10 mouse cellular contexts compared by ENCODE assay signal in the genomic region with DNA sequence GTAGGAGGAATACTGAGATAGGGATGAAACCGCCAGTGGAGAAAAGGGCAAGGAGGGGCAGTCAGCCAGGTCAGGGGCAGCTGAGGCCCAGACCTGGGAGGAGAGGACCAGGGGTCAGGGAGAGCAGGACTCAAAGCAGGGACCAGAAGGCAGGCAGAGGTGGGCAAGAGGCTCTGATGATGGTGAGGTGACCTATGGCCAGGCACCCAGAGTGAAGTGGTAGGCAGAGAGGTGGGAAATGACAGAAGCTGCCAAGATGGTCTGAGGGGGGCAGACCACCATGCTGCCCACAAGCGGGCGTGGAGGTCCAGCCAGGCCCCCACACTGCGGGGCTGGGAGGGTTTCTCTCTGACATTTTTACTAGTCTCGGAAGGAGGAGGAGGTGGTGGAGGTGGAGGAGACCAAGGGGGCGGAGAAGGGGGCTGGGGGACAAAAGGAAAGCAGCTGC. TPM values are rescaled to one million over a fixed set of nuclear protein-coding genes. Genes with fewer than 3 reads are reported as not detected.
A peak's percentile ranks its signal among the peaks of the same experiment; 100 is the strongest.
DNase-seq lines count a peak whose midpoint lies in the region; ATAC-seq and TF ChIP-seq lines count a peak whose summit lies in the region.
"Had no signal": no experiment of that assay in that cellular context is flagged by ENCODE, and none has a peak within 500 bp of the region (broad histone marks: within the 10 kb centered on the region; RNA-seq: fewer than 3 reads in every experiment).

No protein-coding gene starts in this region.

- H3K4me2 ChIP-seq in forebrain, embryonic 13.5 days: no peak overlapping the region
- no peak overlapping the region for H3K4me2 ChIP-seq in forebrain, postnatal 0 days (ENCODE audit: low read depth)
- H3K4me2 ChIP-seq in neural tube, embryonic 11.5 days (ENCODE audit: low read depth): 0 out of 2 replicates have a peak overlapping the region, but pooled peaks have one; percentile 12
- H3K4me2 ChIP-seq in neural tube, embryonic 15.5 days: no peak overlapping the region
- H3K4me2 ChIP-seq in heart, postnatal 0 days (ENCODE audit: low read depth, low read length): no peak overlapping the region
- H3K4me2 ChIP-seq in neural tube, embryonic 13.5 days: no peak overlapping the region

- no peaks in the 10 kb centered on the region for H3K27me3 ChIP-seq in forebrain, embryonic 13.5 days
- no peaks in the 10 kb centered on the region for H3K27me3 ChIP-seq in forebrain, postnatal 0 days (ENCODE audit: insufficient read depth, low read length)
- no peaks in the 10 kb centered on the region for H3K27me3 ChIP-seq in neural tube, embryonic 11.5 days (ENCODE audit: control insufficient read depth, insufficient read depth, low read length)
- H3K27me3 ChIP-seq in neural tube, embryonic 15.5 days (replicated peaks): no peaks in the 10 kb centered on the region
- H3K27me3 ChIP-seq in heart, postnatal 0 days (ENCODE audit: control insufficient read depth, insufficient read depth, low read length): no peaks in the 10 kb centered on the region
- H3K27me3 ChIP-seq in neural tube, embryonic 13.5 days: no peaks in the 10 kb centered on the region

- ATAC-seq in forebrain, embryonic 13.5 days: no peak
- ATAC-seq in forebrain, postnatal 0 days: no peak
- ATAC-seq in neural tube, embryonic 11.5 days (ENCODE audit: insufficient read depth, low FRiP score, low TSS enrichment): no peak
- ATAC-seq in neural tube, embryonic 15.5 days (ENCODE audit: low FRiP score): no peak
- peak; percentile 11; the same call in 1 of the 2 replicates for ATAC-seq in heart, postnatal 0 days (ENCODE audit: insufficient read depth, low read depth)
- ATAC-seq in neural tube, embryonic 13.5 days (ENCODE audit: low read depth): no peak

- H3K9me3 ChIP-seq in forebrain, embryonic 13.5 days (replicated peaks): no peaks in the 10 kb centered on the region
- H3K9me3 ChIP-seq in forebrain, postnatal 0 days (ENCODE audit: low read length): no peaks in the 10 kb centered on the region
- H3K9me3 ChIP-seq in neural tube, embryonic 11.5 days (ENCODE audit: control insufficient read depth, low read length): no peaks in the 10 kb centered on the region
- no peaks in the 10 kb centered on the region for H3K9me3 ChIP-seq in neural tube, embryonic 15.5 days (replicated peaks)
- H3K9me3 ChIP-seq in heart, postnatal 0 days (replicated peaks; ENCODE audit: control insufficient read depth, low read length): no peaks in the 10 kb centered on the region
- H3K9me3 ChIP-seq in neural tube, embryonic 13.5 days: no peaks in the 10 kb centered on the region

- H3K27ac ChIP-seq in forebrain, embryonic 13.5 days: no peak overlapping the region
- H3K27ac ChIP-seq in forebrain, postnatal 0 days (ENCODE audit: low read depth, low read length): no peak overlapping the region
- peak overlapping the region; percentile 64; the same call in 1 of the 2 replicates for H3K27ac ChIP-seq in neural tube, embryonic 11.5 days (ENCODE audit: low read depth, low read length)
- no peak overlapping the region for H3K27ac ChIP-seq in neural tube, embryonic 15.5 days (replicated peaks)
- H3K27ac ChIP-seq in heart, postnatal 0 days (ENCODE audit: low read depth): peak overlapping the region; percentile 68
- 0 out of 2 replicates have a peak overlapping the region, but pooled peaks have one; percentile 28 for H3K27ac ChIP-seq in neural tube, embryonic 13.5 days (replicated peaks)

- no peak overlapping the region for H3K4me3 ChIP-seq in forebrain, embryonic 13.5 days
- H3K4me3 ChIP-seq in forebrain, postnatal 0 days (ENCODE audit: low read depth, low read length): no peak overlapping the region
- H3K4me3 ChIP-seq in neural tube, embryonic 11.5 days (ENCODE audit: low read depth, low read length): no peak overlapping the region
- H3K4me3 ChIP-seq in neural tube, embryonic 15.5 days (replicated peaks): no peak overlapping the region
- no peak overlapping the region for H3K4me3 ChIP-seq in heart, postnatal 0 days (ENCODE audit: low read depth, low read length)
- no peak overlapping the region for H3K4me3 ChIP-seq in neural tube, embryonic 13.5 days

- peak overlapping the region; percentile 14; the same call in 1 of the 2 replicates for H3K9ac ChIP-seq in forebrain, embryonic 13.5 days
- no peak overlapping the region for H3K9ac ChIP-seq in forebrain, postnatal 0 days
- peak overlapping the region; percentile 44 for H3K9ac ChIP-seq in neural tube, embryonic 11.5 days (ENCODE audit: low read length)
- no peak overlapping the region for H3K9ac ChIP-seq in neural tube, embryonic 15.5 days (replicated peaks)
- peak overlapping the region; percentile 46 for H3K9ac ChIP-seq in heart, postnatal 0 days (replicated peaks; ENCODE audit: low read depth, low read length)
- 0 out of 2 replicates have a peak overlapping the region, but pooled peaks have one; percentile 41 for H3K9ac ChIP-seq in neural tube, embryonic 13.5 days

- no peak for DNase-seq in forebrain, postnatal 0 days
- DNase-seq in neural tube, embryonic 11.5 days (ENCODE audit: low spot score): no peak
- no peak for DNase-seq in heart, postnatal 0 days (ENCODE audit: low spot score)
- DNase-seq in cerebellum, postnatal 4 days (ENCODE audit: low spot score in 2 of 2): no peak
- DNase-seq in left cerebral cortex, adult 9 months (ENCODE audit: low spot score in 2 of 2): no peak

- no peak for TF ChIP-seq EP300 in heart, postnatal 0 days (IDR thresholded peaks at IDR 0.05; ENCODE audit: low read depth)

- 38% methylated on average over 6 of the region's 6 CpGs for WGBS in forebrain, embryonic 13.5 days
- WGBS in forebrain, postnatal 0 days: 48% methylated on average over 6 of the region's 6 CpGs
- WGBS in neural tube, embryonic 11.5 days: 20% methylated on average over 6 of the region's 6 CpGs
- 33% methylated on average over 6 of the region's 6 CpGs for WGBS in neural tube, embryonic 15.5 days
- WGBS in heart, postnatal 0 days: 60% methylated on average over 6 of the region's 6 CpGs
- 25% methylated on average over 6 of the region's 6 CpGs for WGBS in neural tube, embryonic 13.5 days

- H3K36me3 ChIP-seq in forebrain, embryonic 13.5 days (ENCODE audit: poor library complexity, severe bottlenecking): no peaks in the 10 kb centered on the region
- H3K36me3 ChIP-seq in forebrain, postnatal 0 days (ENCODE audit: insufficient read depth): no peaks in the 10 kb centered on the region
- no peaks in the 10 kb centered on the region for H3K36me3 ChIP-seq in neural tube, embryonic 11.5 days (ENCODE audit: control insufficient read depth, insufficient read depth, low read length)
- no peaks in the 10 kb centered on the region for H3K36me3 ChIP-seq in neural tube, embryonic 15.5 days
- H3K36me3 ChIP-seq in heart, postnatal 0 days (replicated peaks; ENCODE audit: control insufficient read depth, insufficient read depth, low read length): no peaks in the 10 kb centered on the region
- no peaks in the 10 kb centered on the region for H3K36me3 ChIP-seq in neural tube, embryonic 13.5 days

- TF ChIP-seq CTCF in forebrain, postnatal 0 days (IDR thresholded peaks at IDR 0.05; ENCODE audit: low read depth): no peak
- TF ChIP-seq CTCF in heart, postnatal 0 days (IDR thresholded peaks at IDR 0.05; ENCODE audit: low read depth): no peak

- H3K4me1 ChIP-seq in forebrain, embryonic 13.5 days: peaks cover 23% of the 10 kb centered on the region
- H3K4me1 ChIP-seq in forebrain, postnatal 0 days (ENCODE audit: insufficient read depth): no peaks in the 10 kb centered on the region
- H3K4me1 ChIP-seq in neural tube, embryonic 11.5 days (ENCODE audit: control insufficient read depth, insufficient read depth, low read length): peaks cover 12% of the 10 kb centered on the region
- peaks cover 15% of the 10 kb centered on the region; the same call in 1 of the 2 replicates for H3K4me1 ChIP-seq in neural tube, embryonic 15.5 days
- peaks cover 26% of the 10 kb centered on the region for H3K4me1 ChIP-seq in heart, postnatal 0 days (ENCODE audit: control insufficient read depth, insufficient read depth)
- peaks cover 32% of the 10 kb centered on the region for H3K4me1 ChIP-seq in neural tube, embryonic 13.5 days (replicated peaks)

RNA-seq across cellular contexts. Expression of a gene that starts 10.8 kb away (rescaled TPM):
- polyA plus RNA-seq in forebrain, embryonic 13.5 days (2015; fragmentation: Nextera tagmentation; extraction: Ambion mirVana): 4.2 TPM in 2 replicates
- total RNA-seq in forebrain, postnatal 0 days (2014; rRNA removed): 5.7 and 7.9 TPM in 2 replicates
- polyA plus RNA-seq in forebrain, postnatal 0 days (2015; fragmentation: Nextera tagmentation; extraction: Ambion mirVana): 5.5 and 6.4 TPM in 2 replicates
- polyA plus RNA-seq in neural tube, embryonic 11.5 days (2014; fragmentation: Nextera tagmentation; extraction: Ambion mirVana): 15.1 and 21.0 TPM in 2 replicates
- polyA plus RNA-seq in neural tube, embryonic 15.5 days (2015; fragmentation: Nextera tagmentation; extraction: Ambion mirVana): 6.9 and 58.6 TPM in 2 replicates
- 20.8 and 84.4 TPM in 2 replicates for total RNA-seq in heart, postnatal 0 days (2014; rRNA removed; ENCODE audit: low replicate concordance)
- polyA plus RNA-seq in heart, postnatal 0 days (2015; fragmentation: Nextera tagmentation; extraction: Ambion mirVana): 47.7 and 53.1 TPM in 2 replicates
- 9.3 and 15.8 TPM in 2 replicates for polyA plus RNA-seq in neural tube, embryonic 13.5 days (2015; fragmentation: Nextera tagmentation; extraction: Ambion mirVana)

RNA-seq across cellular contexts. Expression of a gene that starts 27.2 kb away (rescaled TPM):
- polyA plus RNA-seq in forebrain, embryonic 13.5 days (2015; fragmentation: Nextera tagmentation; extraction: Ambion mirVana): 0.28 and 0.77 TPM in 2 replicates
- total RNA-seq in forebrain, postnatal 0 days (2014; rRNA removed): 1.2 and 1.6 TPM in 2 replicates
- 1.2 and 1.4 TPM in 2 replicates for polyA plus RNA-seq in forebrain, postnatal 0 days (2015; fragmentation: Nextera tagmentation; extraction: Ambion mirVana)
- polyA plus RNA-seq in neural tube, embryonic 11.5 days (2014; fragmentation: Nextera tagmentation; extraction: Ambion mirVana): 6.5 and 9.2 TPM in 2 replicates
- polyA plus RNA-seq in neural tube, embryonic 15.5 days (2015; fragmentation: Nextera tagmentation; extraction: Ambion mirVana): 14.9 and 26.9 TPM in 2 replicates
- total RNA-seq in heart, postnatal 0 days (2014; rRNA removed; ENCODE audit: low replicate concordance): 0.73 and 11.0 TPM in 2 replicates
- 2.5 and 3.2 TPM in 2 replicates for polyA plus RNA-seq in heart, postnatal 0 days (2015; fragmentation: Nextera tagmentation; extraction: Ambion mirVana)
- 2.4 and 8.4 TPM in 2 replicates for polyA plus RNA-seq in neural tube, embryonic 13.5 days (2015; fragmentation: Nextera tagmentation; extraction: Ambion mirVana)
- polyA plus RNA-seq: macrophage had no signal

RNA-seq across cellular contexts. Expression of a gene that starts 29.8 kb away (rescaled TPM):
- polyA plus RNA-seq in forebrain, embryonic 13.5 days (2015; fragmentation: Nextera tagmentation; extraction: Ambion mirVana): 0.61 TPM in 1 of 2 replicates, not detected in the other
- 0.33 and 2.8 TPM in 2 replicates for total RNA-seq in forebrain, postnatal 0 days (2014; rRNA removed)
- polyA plus RNA-seq in forebrain, postnatal 0 days (2015; fragmentation: Nextera tagmentation; extraction: Ambion mirVana): 0.21 and 1.5 TPM in 2 replicates
- polyA plus RNA-seq in neural tube, embryonic 11.5 days (2014; fragmentation: Nextera tagmentation; extraction: Ambion mirVana): 2.1 and 3.5 TPM in 2 replicates
- 16.4 and 24.8 TPM in 2 replicates for polyA plus RNA-seq in neural tube, embryonic 15.5 days (2015; fragmentation: Nextera tagmentation; extraction: Ambion mirVana)
- not detected in 2 replicates for total RNA-seq in heart, postnatal 0 days (2014; rRNA removed; ENCODE audit: low replicate concordance)
- 8.9 and 9.9 TPM in 2 replicates for polyA plus RNA-seq in heart, postnatal 0 days (2015; fragmentation: Nextera tagmentation; extraction: Ambion mirVana)
- 2.2 and 8.9 TPM in 2 replicates for polyA plus RNA-seq in neural tube, embryonic 13.5 days (2015; fragmentation: Nextera tagmentation; extraction: Ambion mirVana)

RNA-seq across cellular contexts. Expression of a gene that starts 36.8 kb away (rescaled TPM):
- not detected in 2 replicates for polyA plus RNA-seq in forebrain, embryonic 13.5 days (2015; fragmentation: Nextera tagmentation; extraction: Ambion mirVana)
- total RNA-seq in forebrain, postnatal 0 days (2014; rRNA removed): not detected in 2 replicates
- not detected in 2 replicates for polyA plus RNA-seq in forebrain, postnatal 0 days (2015; fragmentation: Nextera tagmentation; extraction: Ambion mirVana)
- not detected in 2 replicates for polyA plus RNA-seq in neural tube, embryonic 11.5 days (2014; fragmentation: Nextera tagmentation; extraction: Ambion mirVana)
- polyA plus RNA-seq in neural tube, embryonic 15.5 days (2015; fragmentation: Nextera tagmentation; extraction: Ambion mirVana): 0.14 TPM in 1 of 2 replicates, not detected in the other
- total RNA-seq in heart, postnatal 0 days (2014; rRNA removed; ENCODE audit: low replicate concordance): 18.0 TPM in 1 of 2 replicates, not detected in the other
- 0.10 TPM in 1 of 2 replicates, not detected in the other for polyA plus RNA-seq in heart, postnatal 0 days (2015; fragmentation: Nextera tagmentation; extraction: Ambion mirVana)
- polyA plus RNA-seq in neural tube, embryonic 13.5 days (2015; fragmentation: Nextera tagmentation; extraction: Ambion mirVana): 0.39 TPM in 1 of 2 replicates, not detected in the other
- polyA plus RNA-seq: cortical plate, adult 2 months had no signal

Comparison
In these comparisons a context has a peak if more than half of its experiments do, and no peak if none do; other contexts are left out.
1. H3K27ac ChIP-seq: peak in neural tube, embryonic 11.5 days (single experiment), heart, postnatal 0 days (single experiment) and neural tube, embryonic 13.5 days (single experiment); none in forebrain, embryonic 13.5 days (single experiment), forebrain, postnatal 0 days (single experiment) and neural tube, embryonic 15.5 days (single experiment).
2. H3K9ac ChIP-seq: peak in forebrain, embryonic 13.5 days (single experiment), neural tube, embryonic 11.5 days (single experiment), heart, postnatal 0 days (single experiment) and neural tube, embryonic 13.5 days (single experiment); none in forebrain, postnatal 0 days (single experiment) and neural tube, embryonic 15.5 days (single experiment).